Mouse (Mus musculus): ENCODE data around the gene Btnl6.
"Not testable (repeated sequence)": the region's sequence is repeated elsewhere in the genome, so short reads cannot be mapped to it uniquely, and the experiment has no call there.

DNA sequence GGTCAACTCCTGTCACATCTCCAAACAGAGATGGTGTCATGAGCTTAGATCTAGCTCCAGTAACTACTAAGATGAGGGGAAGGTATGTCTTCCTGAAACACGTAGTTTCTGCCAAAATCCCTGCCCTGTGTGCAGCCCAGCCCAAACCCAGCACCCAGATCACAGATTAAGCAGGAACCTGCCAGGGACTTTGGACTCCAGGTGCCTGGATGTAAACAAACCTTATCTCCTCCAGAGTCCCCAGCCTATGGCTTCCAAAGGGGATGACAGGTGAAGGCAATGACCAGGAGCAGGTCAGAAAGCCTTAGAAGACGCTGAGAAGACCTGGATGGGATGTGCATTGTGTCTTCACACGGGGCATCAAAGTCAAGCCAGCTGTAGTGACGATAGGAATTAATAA is 19.4 kb downstream of the Btnl6 start:
- TF ChIP-seq POLR2A (IDR thresholded peaks at IDR 0.05; ENCODE audit: insufficient read depth, low read length); CTCF (IDR thresholded peaks at IDR 0.05; ENCODE audit: low read depth, low read length); EP300 (IDR thresholded peaks at IDR 0.05; ENCODE audit: insufficient read depth, low read depth, low read length): not testable (repeated sequence)

All from ES-Bruce4 (cell line).